Mouse (Mus musculus) urinary bladder, adult 2 months (tissue): ENCODE measurements at regions not wholly inside any gene's neighbourhood (a gene's known extent, or its start where the extent isn't known, plus 50 kb on each side); places are given as distances from the start of the nearest gene placed in this dataset.
"Not testable (repeated sequence)": the region's sequence is repeated elsewhere in the genome, so short reads cannot be mapped to it uniquely, and the experiment has no call there.

Experiments
- DNase-seq: peaks from one replicate; pipeline ENCODE4 v3.0.0; 2022; ENCODE audit warnings: low spot score

DNA sequence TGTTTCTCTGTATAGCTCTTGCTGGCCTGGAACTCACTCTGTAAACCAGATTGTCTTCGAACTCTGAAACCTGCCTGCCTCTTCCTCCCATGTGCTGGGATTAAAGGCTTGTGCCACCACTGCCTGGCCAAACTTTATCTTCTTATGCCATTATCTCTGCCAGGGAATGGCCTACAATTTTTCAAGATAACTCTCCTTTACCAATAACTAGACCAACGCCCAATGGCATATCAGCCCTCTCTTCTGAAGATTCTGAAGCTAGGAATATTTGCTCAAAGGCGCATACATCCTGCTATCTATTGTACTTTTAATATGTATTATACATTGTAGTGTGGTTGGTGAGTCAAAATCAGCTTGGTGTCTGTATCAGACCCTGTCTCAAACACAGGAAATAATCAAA lies 235.4 kb upstream of the Cts3 start:
- not testable (repeated sequence) for DNase-seq

DNA sequence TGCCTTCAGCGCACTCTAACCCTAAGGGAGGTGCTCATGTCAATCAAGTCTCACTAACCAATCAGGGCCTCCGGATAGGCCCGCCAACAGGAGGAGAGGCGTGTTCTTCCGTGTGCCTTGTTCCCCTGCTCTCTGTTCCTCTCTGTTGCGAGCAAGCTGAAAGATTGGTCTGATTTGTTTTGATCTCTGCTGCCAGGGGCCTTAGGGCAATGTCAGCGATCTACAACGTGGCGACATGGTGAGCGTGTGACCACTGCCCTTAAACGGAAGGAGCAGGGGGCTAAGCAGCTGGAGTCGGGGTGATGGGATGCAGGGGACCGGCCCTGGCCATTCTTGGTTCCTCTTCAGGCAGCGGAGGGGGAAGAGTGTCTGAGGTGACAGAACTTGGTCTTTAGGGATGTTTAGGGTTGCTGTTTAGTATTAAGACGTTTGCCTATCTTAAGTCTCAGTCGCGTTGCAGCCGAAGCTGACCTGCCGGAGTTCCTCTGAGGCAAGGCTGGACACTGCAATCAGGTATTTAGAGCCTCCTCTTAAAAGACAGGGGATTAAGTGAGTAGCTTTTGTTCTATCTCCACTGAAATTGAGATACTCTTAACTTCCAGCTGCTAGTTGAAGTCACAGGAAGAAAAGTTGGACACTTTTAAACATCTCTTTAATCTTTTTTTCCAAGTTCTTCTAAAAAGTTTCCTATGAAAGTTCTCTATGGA lies 234.4 kb upstream of the Cts3 start:
- peak; percentile 24 for DNase-seq

DNA sequence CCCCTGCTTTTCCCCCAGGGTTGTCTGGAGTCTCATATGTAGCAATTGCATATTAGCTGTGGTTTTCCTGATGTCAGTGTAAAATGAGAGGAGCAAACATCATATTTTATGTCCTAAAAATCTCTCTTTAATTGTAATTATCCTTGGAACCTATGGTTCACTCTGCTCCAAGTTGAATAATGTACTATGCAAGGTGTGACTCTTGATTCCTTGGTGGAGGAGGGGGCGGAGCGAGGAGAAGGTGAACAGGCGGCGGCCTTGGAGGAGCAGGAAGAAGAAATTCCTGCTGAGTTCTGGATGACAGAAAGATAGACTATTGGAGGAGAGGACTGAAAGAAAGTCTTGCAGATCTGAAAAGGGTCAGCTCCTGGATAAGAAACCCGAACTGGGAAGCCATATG lies 233.8 kb upstream of the Cts3 start:
- DNase-seq = not testable (repeated sequence)

DNA sequence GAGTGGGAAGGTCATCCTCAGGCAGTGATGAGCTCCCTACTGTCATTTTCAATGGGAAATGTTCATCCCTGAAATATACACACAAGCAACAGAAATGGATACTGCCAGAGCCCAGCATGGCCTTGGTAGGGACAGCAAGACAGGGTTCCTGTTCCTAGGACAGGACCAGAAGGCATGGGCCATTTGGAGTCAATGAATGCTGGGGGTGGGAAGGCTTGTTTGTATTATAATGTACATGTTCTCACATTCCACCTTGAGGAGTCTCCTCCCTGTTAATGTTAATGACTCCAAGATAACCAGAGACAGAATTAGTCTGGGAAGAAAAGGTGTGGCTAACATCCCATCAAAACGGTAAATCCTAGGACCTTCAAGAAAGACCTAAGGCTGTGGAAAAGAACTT lies 193.5 kb upstream of the Cts3 start:
- DNase-seq = not testable (repeated sequence)
